Mouse (Mus musculus) limb, embryonic 11.5 days (tissue): Measurements from ENCODE around the gene Zfp3. TPM values are rescaled to one million over a fixed set of nuclear protein-coding genes. Genes with fewer than 3 reads are reported as not detected.

Source experiments
- ATAC-seq: fragments of 200-750 bp; cut with Nextera tagmentation; 2 replicates; pipeline ENCODE4 v1.8.0; 2017; ENCODE audit warnings: low read depth; ENCODE audit not compliant: insufficient number of reproducible peaks, low FRiP score, low TSS enrichment
- DNase-seq: peaks from one replicate; pipeline ENCODE4 v3.0.0-alpha.2; 2015; ENCODE audit warnings: low spot score
- H3K27ac ChIP-seq: fragments of 300-500 bp; sonication (generic); replicated peaks from 2 replicates; pipeline ENCODE4 v1.5.1; 2014; ENCODE audit warnings: low read depth, mild to moderate bottlenecking, low read length
- H3K27me3 ChIP-seq: fragments of 300-500 bp; sonication (generic); 2 replicates; pipeline ENCODE4 v1.6.1; 2014; ENCODE audit warnings: mild to moderate bottlenecking, low read length, mixed read lengths; ENCODE audit not compliant: control insufficient read depth, insufficient read depth
- H3K36me3 ChIP-seq: fragments of 300-500 bp; sonication (generic); 2 replicates; pipeline ENCODE4 v1.6.1; 2014; ENCODE audit warnings: mild to moderate bottlenecking, low read length, moderate library complexity, mixed read lengths; ENCODE audit not compliant: control insufficient read depth, insufficient read depth
- H3K4me1 ChIP-seq: fragments of 300-500 bp; sonication (generic); 2 replicates; pipeline ENCODE4 v1.6.1; 2014; ENCODE audit warnings: low read length, mixed read lengths; ENCODE audit not compliant: control insufficient read depth, insufficient read depth
- H3K4me2 ChIP-seq: fragments of 300-500 bp; sonication (generic); 2 replicates; pipeline ENCODE4 v1.6.1; 2014; ENCODE audit warnings: low read depth, mild to moderate bottlenecking, moderate library complexity; ENCODE audit not compliant: severe bottlenecking
- H3K4me3 ChIP-seq: fragments of 300-500 bp; sonication (generic); 2 replicates; pipeline ENCODE4 v1.5.1; 2014; ENCODE audit warnings: low read depth, low read length
- H3K9ac ChIP-seq: fragments of 300-500 bp; sonication (generic); 2 replicates; pipeline ENCODE4 v1.6.1; 2014; ENCODE audit warnings: mild to moderate bottlenecking, low read length
- H3K9me3 ChIP-seq: fragments of 300-500 bp; sonication (generic); 2 replicates; pipeline ENCODE4 v1.6.1; 2016; ENCODE audit warnings: low read length; ENCODE audit not compliant: control insufficient read depth
- WGBS: fragments of 180-500 bp; shearing (Covaris S2); extraction: QIAGEN DNeasy Blood & Tissue Kit; methylation state at CpG from one replicate; pipeline ENCODE4 v1.1.7; 2014; 5-methylcytosine and 5-hydroxymethylcytosine counted together
- microRNA-seq: library from miRNA; unstranded; fragments of <30 nt; microRNA quantifications from one replicate; pipeline ENCODE4, GENCODE M21; 2016
- polyA plus RNA-seq: library from polyadenylated mRNA; unstranded; fragments of >200 nt; fragmentation: Nextera tagmentation; extraction: Ambion mirVana; gene quantifications from 2 replicates; pipeline ENCODE4 v1.2.1, GENCODE M21; 2014

The Zfp3 gene
- polyA plus RNA-seq, 1 experiment from 2014 or later = 5.8 TPM

DNA sequence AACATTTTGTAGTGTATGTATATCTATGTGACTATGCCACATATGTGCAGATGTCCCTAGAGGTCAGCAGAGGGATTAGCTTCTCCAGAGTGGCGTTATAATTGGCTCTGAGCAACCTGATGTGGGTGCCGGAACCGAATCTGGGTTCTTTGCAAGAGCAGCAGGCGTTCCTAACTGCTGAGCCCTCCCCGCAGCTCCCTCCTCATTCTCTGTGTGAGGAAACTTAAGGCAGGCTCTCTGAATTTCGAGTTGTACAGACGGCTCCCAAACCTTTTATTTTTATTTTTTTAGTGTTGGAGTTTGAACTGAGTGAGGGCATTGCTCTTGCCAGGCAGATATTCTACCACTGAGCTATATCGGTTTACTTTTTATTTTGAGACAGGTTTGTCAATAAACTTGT, 51.1 kb downstream of the Zfp3 start:
- Histone ChIP-seq H3K27me3 (no peaks in the 10 kb centered on the region), H3K36me3 (no peaks in the 10 kb centered on the region), H3K9me3 (no peaks in the 10 kb centered on the region), H3K4me1 (no peaks in the 10 kb centered on the region), H3K4me3 (no peak overlapping the region), H3K27ac (no peak overlapping the region), H3K4me2 (no peak overlapping the region), H3K9ac (no peak overlapping the region)
- DNase-seq (no peak), ATAC-seq (no peak)
- 82% methylated on average over 8 of the region's 8 CpGs for WGBS

DNA sequence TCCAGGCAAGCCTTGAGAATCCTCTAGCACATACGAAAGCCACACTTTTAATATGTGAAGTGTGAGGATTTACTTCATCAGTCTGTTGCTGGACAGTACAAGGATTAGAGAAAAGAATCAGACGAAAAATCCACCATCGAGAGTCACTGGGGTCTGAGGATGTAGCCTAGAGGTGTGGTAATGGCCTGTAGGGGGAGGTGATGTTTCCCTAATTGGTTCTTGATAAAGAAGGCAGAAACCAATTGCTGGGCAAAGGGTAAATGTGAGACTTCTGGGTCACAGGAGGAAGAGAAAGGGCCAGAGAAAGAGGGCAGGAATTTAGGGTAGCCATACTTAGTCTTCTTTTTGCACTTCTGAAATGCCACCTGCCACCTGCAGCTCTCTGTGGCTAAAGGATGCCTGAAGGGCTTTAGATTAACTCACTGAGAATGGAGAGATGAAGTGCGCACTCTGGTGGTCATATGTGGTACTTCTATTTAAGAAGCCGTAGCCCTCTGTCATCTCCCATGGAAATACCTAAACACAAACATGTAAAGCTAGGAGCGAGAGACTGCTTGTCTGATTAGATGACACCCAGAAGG, 51.6 kb downstream of the Zfp3 start:
- WGBS = 31% methylated on average over 6 of the region's 6 CpGs
- ATAC-seq = no peak
- no peak overlapping the region for H3K27ac ChIP-seq
- H3K36me3 ChIP-seq = no peaks in the 10 kb centered on the region
- no peak overlapping the region for H3K9ac ChIP-seq
- no peak overlapping the region for H3K4me3 ChIP-seq
- no peak overlapping the region for H3K4me2 ChIP-seq
- H3K4me1 ChIP-seq = no peaks in the 10 kb centered on the region
- H3K9me3 ChIP-seq = no peaks in the 10 kb centered on the region
- DNase-seq = peak; percentile 66
- no peaks in the 10 kb centered on the region for H3K27me3 ChIP-seq

DNA sequence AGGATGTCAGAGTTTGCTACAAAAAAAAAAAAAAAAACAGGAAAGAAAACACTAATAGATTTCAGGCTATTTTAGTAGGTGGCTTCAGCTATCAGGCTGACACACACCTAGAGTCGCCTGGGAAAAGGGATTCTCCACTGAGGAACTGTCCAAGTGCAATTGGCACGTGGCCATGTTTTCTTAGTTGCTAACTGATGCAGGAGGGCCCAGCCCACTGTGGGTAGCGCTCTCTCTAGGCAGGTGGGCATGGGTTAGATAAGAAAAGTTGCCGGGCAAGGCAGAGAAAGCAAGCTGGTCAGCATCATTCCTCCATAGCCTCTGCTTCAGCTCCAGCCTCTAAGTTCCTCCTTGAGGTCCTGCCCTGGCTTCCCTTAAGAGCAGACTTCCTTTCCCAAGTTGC, 52.8 kb downstream of the Zfp3 start:
- ATAC-seq = no peak
- 77% methylated on average over 4 of the region's 4 CpGs for WGBS
- Histone ChIP-seq H3K9me3 (no peaks in the 10 kb centered on the region), H3K4me3 (no peak overlapping the region), H3K36me3 (no peaks in the 10 kb centered on the region), H3K4me1 (no peaks in the 10 kb centered on the region), H3K9ac (no peak overlapping the region), H3K4me2 (no peak overlapping the region), H3K27ac (no peak overlapping the region), H3K27me3 (no peaks in the 10 kb centered on the region)
- DNase-seq = no peak

DNA sequence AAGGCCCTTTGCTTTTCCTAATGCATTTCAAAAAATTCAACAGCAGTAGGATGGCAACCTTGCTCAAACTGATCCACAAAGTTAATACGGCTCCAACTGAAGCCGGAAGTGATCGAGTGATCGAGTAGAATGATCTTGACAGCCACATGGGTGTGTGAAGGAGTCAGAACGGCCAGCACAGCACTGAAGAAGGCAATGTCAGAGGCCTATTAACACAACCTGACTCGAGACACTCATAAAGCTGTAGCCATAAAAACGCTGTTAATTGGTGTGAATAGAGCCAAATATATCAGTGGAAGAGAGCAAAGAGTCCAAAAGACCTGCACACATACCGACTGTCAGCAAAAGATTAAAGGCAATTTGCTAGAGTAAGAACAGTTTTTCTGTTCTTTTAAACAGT, 56.1 kb downstream of the Zfp3 start:
- Histone ChIP-seq H3K36me3 (no peaks in the 10 kb centered on the region), H3K4me3 (no peak overlapping the region), H3K9ac (no peak overlapping the region), H3K9me3 (no peaks in the 10 kb centered on the region), H3K4me1 (peaks cover 3% of the 10 kb centered on the region; the same call in 1 of the 2 replicates), H3K27ac (no peak overlapping the region), H3K4me2 (no peak overlapping the region), H3K27me3 (no peaks in the 10 kb centered on the region)
- ATAC-seq (no peak), DNase-seq (no peak)
- WGBS = 63% methylated on average over 8 of the region's 8 CpGs

DNA sequence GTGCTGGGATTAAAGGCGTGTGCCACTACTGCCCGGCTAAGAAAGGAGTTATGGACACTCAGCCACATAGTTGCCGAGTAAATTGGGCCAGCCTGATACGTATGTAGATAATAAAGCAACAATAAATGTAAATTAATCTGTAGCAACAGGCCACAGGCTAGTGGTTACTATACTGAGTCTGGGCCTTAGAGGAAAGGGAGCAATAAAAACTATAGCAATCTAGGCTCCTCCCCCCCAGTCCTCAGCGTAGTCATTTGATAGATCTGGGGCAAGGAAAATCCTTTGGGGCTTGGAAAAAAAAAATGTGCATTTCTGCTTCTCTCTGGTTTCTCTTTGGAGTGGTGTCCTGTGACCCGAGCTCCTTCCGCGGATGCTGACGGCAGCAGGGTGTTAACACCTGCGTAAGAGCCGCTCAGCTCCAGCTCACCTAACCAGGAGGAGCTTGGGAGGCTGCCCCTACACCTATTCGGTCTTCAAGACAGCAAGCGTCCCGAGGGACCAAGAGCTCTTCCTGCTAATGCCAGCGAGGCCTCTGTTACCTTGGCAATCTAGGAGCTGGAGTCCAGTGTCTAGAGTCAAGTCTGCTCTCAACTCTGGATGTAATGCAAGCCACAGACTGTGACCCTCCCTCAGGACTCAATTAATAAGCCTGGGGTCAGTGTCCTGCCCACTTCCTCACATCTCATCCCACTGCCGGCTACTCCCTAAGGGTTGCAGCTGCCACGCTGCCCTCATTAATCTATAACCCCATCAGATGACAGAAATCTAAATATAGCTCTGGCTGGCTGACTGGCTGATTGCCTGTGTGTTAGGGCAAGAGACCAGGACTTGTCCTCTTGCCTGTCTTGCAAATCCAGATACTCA, 58.0 kb downstream of the Zfp3 start:
- ATAC-seq (no peak; the same call in 1 of the 2 replicates), DNase-seq (no peak)
- Histone ChIP-seq H3K4me1 (peaks cover 3% of the 10 kb centered on the region; the same call in 1 of the 2 replicates), H3K36me3 (no peaks in the 10 kb centered on the region), H3K9me3 (no peaks in the 10 kb centered on the region), H3K4me2 (no peak overlapping the region), H3K9ac (no peak overlapping the region), H3K4me3 (no peak overlapping the region), H3K27ac (no peak overlapping the region), H3K27me3 (no peaks in the 10 kb centered on the region)
- 48% methylated on average over 17 of the region's 17 CpGs for WGBS

Small RNA genes within 50 kb of the gene (microRNA-seq; reads per million reads assigned to microRNA genes)
- gene Gm22760 = not detected

Other genes with a start within 250 kb of the Zfp3 start
- gene Vmo1, start 249.6 kb upstream of the Zfp3 start, polyA plus RNA-seq = 0.55 TPM in 1 of 2 replicates, not detected in the other
- gene Gltpd2, start 245.0 kb upstream of the Zfp3 start, polyA plus RNA-seq = 0.39 and 0.50 TPM in 2 replicates
- gene Psmb6, start 238.8 kb upstream of the Zfp3 start, polyA plus RNA-seq = 964 and 999 TPM in 2 replicates
- gene Gm40193, start 231.3 kb upstream of the Zfp3 start, polyA plus RNA-seq = not detected in 2 replicates
- gene Pld2, start 224.1 kb upstream of the Zfp3 start, polyA plus RNA-seq = 2.4 and 3.9 TPM in 2 replicates
- 21.2 and 22.7 TPM in 2 replicates for gene Mink1, start 201.3 kb upstream of the Zfp3 start, polyA plus RNA-seq
- gene 4930544D05Rik, start 148.4 kb upstream of the Zfp3 start, polyA plus RNA-seq = not detected in 2 replicates
- not detected in 2 replicates for gene Chrne, start 145.0 kb upstream of the Zfp3 start, polyA plus RNA-seq
- 1.2 and 1.3 TPM in 2 replicates for gene Gp1ba, start 125.1 kb upstream of the Zfp3 start, polyA plus RNA-seq
- 89.5 and 99.1 TPM in 2 replicates for gene Rnf167, start 117.0 kb upstream of the Zfp3 start, polyA plus RNA-seq
- gene Slc25a11, start 116.7 kb upstream of the Zfp3 start, polyA plus RNA-seq = 141 and 148 TPM in 2 replicates
- 2,040 and 2,092 TPM in 2 replicates for gene Pfn1, start 109.6 kb upstream of the Zfp3 start, polyA plus RNA-seq
- gene Eno3, start 107.0 kb upstream of the Zfp3 start, polyA plus RNA-seq = 49.4 and 53.3 TPM in 2 replicates
- gene Spag7, start 94.8 kb upstream of the Zfp3 start, polyA plus RNA-seq = 156 and 173 TPM in 2 replicates
- gene Camta2, start 76.1 kb upstream of the Zfp3 start, polyA plus RNA-seq = 8.2 and 11.8 TPM in 2 replicates
- 0.71 and 0.96 TPM in 2 replicates for gene Inca1, start 64.1 kb upstream of the Zfp3 start, polyA plus RNA-seq
- 7.2 and 10.2 TPM in 2 replicates for gene Kif1c, start 63.7 kb upstream of the Zfp3 start, polyA plus RNA-seq
- gene Scimp, start 48.4 kb downstream of the Zfp3 start, polyA plus RNA-seq = not detected in 2 replicates
- 33.0 and 33.8 TPM in 2 replicates for gene Rabep1, start 80.6 kb downstream of the Zfp3 start, polyA plus RNA-seq
- gene Nup88, start 205.8 kb downstream of the Zfp3 start, polyA plus RNA-seq = 176 and 178 TPM in 2 replicates
- gene Rpain, start 206.0 kb downstream of the Zfp3 start, polyA plus RNA-seq = 63.7 and 81.7 TPM in 2 replicates
- gene C1qbp, start 218.8 kb downstream of the Zfp3 start, polyA plus RNA-seq = 280 and 295 TPM in 2 replicates
- gene Dhx33, start 240.2 kb downstream of the Zfp3 start, polyA plus RNA-seq = 29.1 and 31.6 TPM in 2 replicates